Mouse (Mus musculus): Measurements from ENCODE around the gene Gadd45a. TPM values are rescaled to one million over a fixed set of nuclear protein-coding genes. Genes with fewer than 3 reads are reported as not detected.
"Not testable (repeated sequence)": the region's sequence is repeated elsewhere in the genome, so short reads cannot be mapped to it uniquely, and the experiment has no call there.

The Gadd45a gene
- polyA plus RNA-seq, 1 experiment from 2014 or later, result 25.0 TPM

- Histone ChIP-seq H3K4me3 (no peak overlapping the region), H3K27ac (no peak overlapping the region), H3K4me2 (replicated peaks) (no peak overlapping the region), H3K36me3 (no peaks in the 10 kb centered on the region), H3K27me3 (no peaks in the 10 kb centered on the region), H3K9me3 (replicated peaks) (no peaks in the 10 kb centered on the region), H3K4me1 (peaks cover 9% of the 10 kb centered on the region; the same call in 1 of the 2 replicates), H3K9ac (no peak overlapping the region)
- whole genome bisulfite sequencing, result 93% methylated on average over 3 of the region's 3 CpGs
- ATAC-seq (ENCODE audit: low FRiP score), result no peak
Observed at GRCm38 (mm10) chr6:67045424-67045823, 8.2 kb upstream of the Gadd45a start.

- H3K9ac ChIP-seq, result no peak overlapping the region
- H3K27me3 ChIP-seq, result no peaks in the 10 kb centered on the region
- H3K4me3 ChIP-seq, result no peak overlapping the region
- H3K36me3 ChIP-seq, result no peaks in the 10 kb centered on the region
- peaks cover under 1% of the 10 kb centered on the region for H3K4me1 ChIP-seq
- H3K9me3 ChIP-seq (replicated peaks), result no peaks in the 10 kb centered on the region
- 65% methylated on average over 4 of the region's 4 CpGs for WGBS
- no peak overlapping the region for H3K4me2 ChIP-seq (replicated peaks)
- H3K27ac ChIP-seq, result no peak overlapping the region
- no peak for ATAC-seq (ENCODE audit: low FRiP score)
Observed at GRCm38 (mm10) chr6:67040904-67041410, 3.7 kb upstream of the Gadd45a start.

GRCm38 (mm10) chr6:67038964-67039363, 1.7 kb upstream of the Gadd45a start:
- H3K27me3 ChIP-seq, result no peaks in the 10 kb centered on the region; the same call in 1 of the 2 replicates
- H3K4me3 ChIP-seq, result no peak overlapping the region
- H3K36me3 ChIP-seq, result no peaks in the 10 kb centered on the region
- no peaks in the 10 kb centered on the region for H3K9me3 ChIP-seq (replicated peaks)
- ATAC-seq (ENCODE audit: low FRiP score), result no peak
- WGBS, result 96% methylated on average over 2 of the region's 3 CpGs
- no peak overlapping the region for H3K9ac ChIP-seq
- H3K27ac ChIP-seq, result no peak overlapping the region
- H3K4me1 ChIP-seq, result peaks cover 16% of the 10 kb centered on the region
- no peak overlapping the region for H3K4me2 ChIP-seq (replicated peaks)

DNA sequence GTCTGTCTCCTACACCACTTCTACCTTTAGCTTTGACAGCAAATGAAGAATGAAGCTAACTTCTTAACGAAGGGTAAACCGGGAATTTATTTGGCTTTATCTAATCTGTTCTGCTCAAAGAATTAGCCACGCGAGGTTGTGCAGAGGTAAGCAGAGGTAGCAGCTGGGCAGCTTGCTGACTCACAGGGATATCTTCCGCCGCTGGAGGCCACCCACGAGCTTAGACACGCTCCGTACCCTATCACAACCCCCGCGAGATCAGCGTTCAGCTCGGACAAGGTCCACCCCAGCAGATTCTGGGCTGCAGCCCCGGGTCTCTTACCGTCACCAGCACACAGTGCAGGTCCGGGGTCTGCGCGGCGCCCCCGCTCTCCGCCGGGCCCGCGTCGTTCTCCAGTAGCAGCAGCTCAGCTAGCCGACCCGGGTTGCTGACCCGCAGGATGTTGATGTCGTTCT, 873 bp downstream of the Gadd45a start:
- peak overlapping the region; percentile 94 for H3K27ac ChIP-seq
- peak overlapping the region; percentile 70 for H3K4me2 ChIP-seq (replicated peaks)
- H3K9me3 ChIP-seq (replicated peaks), result no peaks in the 10 kb centered on the region
- peaks cover 16% of the 10 kb centered on the region for H3K4me1 ChIP-seq
- peak overlapping the region; percentile 84 for H3K4me3 ChIP-seq
- no peaks in the 10 kb centered on the region for H3K36me3 ChIP-seq
- WGBS, result under 1% methylated on average over 29 of the region's 29 CpGs
- peak; percentile 69 for ATAC-seq (ENCODE audit: low FRiP score)
- no peaks in the 10 kb centered on the region; the same call in 1 of the 2 replicates for H3K27me3 ChIP-seq
- peak overlapping the region; percentile 84 for H3K9ac ChIP-seq

GRCm38 (mm10) chr6:67035388-67036299, 1.6 kb downstream of the Gadd45a start:
- WGBS, result 13% methylated on average over 19 of the region's 19 CpGs
- Histone ChIP-seq H3K4me1 (peaks cover 16% of the 10 kb centered on the region), H3K4me3 (peak overlapping the region; percentile 84), H3K4me2 (replicated peaks) (peak overlapping the region; percentile 70), H3K27me3 (no peaks in the 10 kb centered on the region; the same call in 1 of the 2 replicates), H3K9ac (peak overlapping the region; percentile 84), H3K9me3 (replicated peaks) (no peaks in the 10 kb centered on the region), H3K27ac (no peak overlapping the region), H3K36me3 (no peaks in the 10 kb centered on the region)
- no peak for ATAC-seq (ENCODE audit: low FRiP score)

GRCm38 (mm10) chr6:67034331-67035130, 2.7 kb downstream of the Gadd45a start:
- H3K9ac ChIP-seq, result no peak overlapping the region
- ATAC-seq (ENCODE audit: low FRiP score), result no peak
- H3K36me3 ChIP-seq, result no peaks in the 10 kb centered on the region
- H3K4me1 ChIP-seq, result peaks cover 22% of the 10 kb centered on the region
- no peaks in the 10 kb centered on the region; the same call in 1 of the 2 replicates for H3K27me3 ChIP-seq
- peak overlapping the region; percentile 41 for H3K4me2 ChIP-seq (replicated peaks)
- 51% methylated on average over 7 of the region's 7 CpGs for WGBS
- peak overlapping the region; percentile 17; the same call in 1 of the 2 replicates for H3K4me3 ChIP-seq
- no peak overlapping the region for H3K27ac ChIP-seq
- H3K9me3 ChIP-seq (replicated peaks), result no peaks in the 10 kb centered on the region

DNA sequence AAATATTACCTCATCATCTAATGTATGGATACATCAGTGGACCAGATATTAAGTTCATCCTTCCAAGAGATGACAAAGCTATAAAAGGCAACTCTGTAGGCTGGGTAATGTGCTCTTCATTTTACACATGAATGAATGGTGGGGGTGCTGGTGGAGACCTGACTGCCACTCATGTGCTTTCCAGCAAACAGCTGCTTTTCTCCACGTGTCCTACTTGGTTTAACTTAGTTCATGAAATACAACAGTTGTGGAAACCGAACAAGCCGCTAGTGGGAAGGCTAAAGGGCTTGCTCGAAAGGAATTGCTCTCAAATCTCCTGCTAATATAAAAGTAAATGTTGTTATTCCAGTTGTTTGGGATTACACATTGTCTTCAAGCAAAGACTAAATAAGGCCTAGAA, 3.7 kb downstream of the Gadd45a start:
- no peak for ATAC-seq (ENCODE audit: low FRiP score)
- H3K36me3 ChIP-seq, result no peaks in the 10 kb centered on the region
- no peak overlapping the region for H3K4me2 ChIP-seq (replicated peaks)
- no peak overlapping the region for H3K27ac ChIP-seq
- H3K9ac ChIP-seq, result no peak overlapping the region
- 67% methylated on average over 4 of the region's 4 CpGs for WGBS
- H3K4me1 ChIP-seq, result peaks cover 22% of the 10 kb centered on the region
- no peak overlapping the region for H3K4me3 ChIP-seq
- H3K9me3 ChIP-seq (replicated peaks), result no peaks in the 10 kb centered on the region
- H3K27me3 ChIP-seq, result no peaks in the 10 kb centered on the region; the same call in 1 of the 2 replicates

GRCm38 (mm10) chr6:67032972-67033371, 4.3 kb downstream of the Gadd45a start:
- H3K27me3 ChIP-seq; H3K4me3 ChIP-seq; H3K27ac ChIP-seq; ATAC-seq (ENCODE audit: low FRiP score); H3K9me3 ChIP-seq (replicated peaks); H3K4me2 ChIP-seq (replicated peaks); H3K36me3 ChIP-seq; H3K9ac ChIP-seq: not testable (repeated sequence)
- WGBS, result 100% methylated on average over 3 of the region's 4 CpGs
- H3K4me1 ChIP-seq, result peaks cover 22% of the 10 kb centered on the region

- H3K4me1 ChIP-seq, result peaks cover 22% of the 10 kb centered on the region
- H3K9ac ChIP-seq; ATAC-seq (ENCODE audit: low FRiP score); H3K27me3 ChIP-seq; H3K4me3 ChIP-seq; H3K27ac ChIP-seq; H3K36me3 ChIP-seq; H3K4me2 ChIP-seq (replicated peaks); H3K9me3 ChIP-seq (replicated peaks): not testable (repeated sequence)
Observed at GRCm38 (mm10) chr6:67032551-67032950, 4.7 kb downstream of the Gadd45a start.

DNA sequence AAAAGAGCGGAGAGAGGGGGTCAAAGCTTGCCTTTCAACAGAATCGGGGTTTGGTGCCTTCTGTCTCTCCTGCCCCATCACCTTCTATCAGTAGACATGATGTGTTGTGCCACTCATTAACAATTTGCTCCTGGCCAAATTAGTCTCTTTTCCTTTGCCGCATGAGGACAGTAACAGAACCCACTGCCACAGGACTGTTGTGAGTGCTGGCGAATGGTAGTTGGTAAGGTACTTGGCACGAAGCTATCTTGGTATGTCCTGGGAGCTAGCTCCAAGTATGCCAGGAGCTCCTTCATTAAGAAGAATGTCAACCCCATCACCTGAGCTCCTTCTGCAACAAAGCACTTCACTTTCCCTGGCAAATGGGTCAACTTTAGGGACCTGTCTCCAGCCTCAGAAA, 6.4 kb downstream of the Gadd45a start:
- H3K4me3 ChIP-seq, result no peak overlapping the region
- H3K4me1 ChIP-seq, result peaks cover 21% of the 10 kb centered on the region
- ATAC-seq (ENCODE audit: low FRiP score), result no peak
- H3K9ac ChIP-seq, result no peak overlapping the region
- H3K27me3 ChIP-seq, result no peaks in the 10 kb centered on the region; the same call in 1 of the 2 replicates
- H3K36me3 ChIP-seq, result no peaks in the 10 kb centered on the region
- H3K27ac ChIP-seq, result no peak overlapping the region
- H3K9me3 ChIP-seq (replicated peaks), result no peaks in the 10 kb centered on the region
- H3K4me2 ChIP-seq (replicated peaks), result peak overlapping the region; percentile 7; the same call in 1 of the 2 replicates
- 35% methylated on average over 5 of the region's 5 CpGs for WGBS

DNA sequence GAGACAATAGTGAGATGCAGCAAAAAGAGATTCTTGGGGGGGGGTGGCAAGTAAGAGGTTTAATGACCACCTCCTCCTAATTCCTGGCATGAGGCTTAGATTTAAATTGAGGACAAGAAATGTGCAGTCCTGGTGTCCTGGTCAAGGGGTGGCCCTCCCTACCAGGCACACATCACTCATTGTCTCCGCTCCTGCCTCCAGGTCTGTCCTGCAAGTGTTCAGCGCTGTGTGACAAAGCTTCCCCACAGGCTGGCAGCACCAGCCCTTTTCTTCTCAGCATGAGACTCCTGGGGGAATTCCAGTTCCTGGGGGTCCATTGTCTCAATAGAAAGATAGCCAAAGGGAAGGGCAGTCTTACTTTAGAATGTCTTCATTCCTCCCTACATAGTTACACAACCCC, 6.8 kb downstream of the Gadd45a start:
- Histone ChIP-seq H3K4me3 (no peak overlapping the region), H3K27me3 (no peaks in the 10 kb centered on the region; the same call in 1 of the 2 replicates), H3K9ac (no peak overlapping the region), H3K36me3 (no peaks in the 10 kb centered on the region), H3K9me3 (replicated peaks) (no peaks in the 10 kb centered on the region), H3K4me2 (replicated peaks) (peak overlapping the region; percentile 7; the same call in 1 of the 2 replicates), H3K27ac (no peak overlapping the region), H3K4me1 (peaks cover 17% of the 10 kb centered on the region)
- ATAC-seq (ENCODE audit: low FRiP score), result no peak
- WGBS, result 14% methylated on average over 2 of the region's 2 CpGs

DNA sequence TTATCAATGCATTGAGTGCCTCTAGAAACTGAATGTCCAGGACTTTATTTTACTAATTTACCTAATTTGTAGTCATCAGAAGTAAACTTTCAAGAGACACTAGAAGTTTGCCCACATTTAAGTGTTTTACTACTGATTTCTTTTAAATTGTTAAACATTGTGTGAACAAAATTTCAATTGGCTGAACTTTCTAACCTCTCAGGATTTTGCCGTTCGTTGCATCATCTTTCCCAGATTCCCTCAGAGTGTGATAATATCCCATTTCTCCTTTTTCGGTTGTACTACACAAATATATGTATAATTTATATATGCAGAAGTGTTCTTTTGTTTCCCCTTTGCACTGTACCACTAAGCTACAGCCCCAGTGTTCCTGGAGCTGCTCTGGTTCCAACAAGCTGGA, 7.3 kb downstream of the Gadd45a start:
- Histone ChIP-seq H3K27me3 (no peaks in the 10 kb centered on the region; the same call in 1 of the 2 replicates), H3K4me2 (replicated peaks) (0 out of 2 replicates have a peak overlapping the region, but pooled peaks have one; percentile 7), H3K9me3 (replicated peaks) (no peaks in the 10 kb centered on the region), H3K4me3 (no peak overlapping the region), H3K36me3 (no peaks in the 10 kb centered on the region), H3K27ac (no peak overlapping the region), H3K9ac (no peak overlapping the region), H3K4me1 (peaks cover 14% of the 10 kb centered on the region)
- ATAC-seq (ENCODE audit: low FRiP score), result no peak
- WGBS, result 18% methylated on average over 3 of the region's 3 CpGs
